Mouse (Mus musculus) stomach, embryonic 16.5 days (tissue): ENCODE results near the gene Ranbp3l. TPM values are rescaled to one million over a fixed set of nuclear protein-coding genes. Genes with fewer than 3 reads are reported as not detected.

Experiments used
- ATAC-seq: fragments of 200-750 bp; cut with Nextera tagmentation; 2 replicates; pipeline ENCODE4 v1.8.0; 2017; ENCODE audit warnings: moderate number of reproducible peaks, moderate TSS enrichment; ENCODE audit not compliant: insufficient read depth, low FRiP score
- H3K27ac ChIP-seq: fragments of 300-500 bp; sonication (generic); 2 replicates; pipeline ENCODE4 v1.5.1; 2014; ENCODE audit warnings: low read length
- H3K27me3 ChIP-seq: fragments of 300-500 bp; sonication (generic); 2 replicates; pipeline ENCODE4 v1.6.1; 2014; ENCODE audit warnings: low read length, control low read depth, mixed read lengths; ENCODE audit not compliant: control insufficient read depth, insufficient read depth
- H3K36me3 ChIP-seq: fragments of 300-500 bp; sonication (generic); 2 replicates; pipeline ENCODE4 v1.6.1; 2014; ENCODE audit warnings: low read length; ENCODE audit not compliant: control insufficient read depth, insufficient read depth
- H3K4me1 ChIP-seq: fragments of 300-500 bp; sonication (generic); 2 replicates; pipeline ENCODE4 v1.6.1; 2014; ENCODE audit warnings: low read length, control low read depth, mixed read lengths; ENCODE audit not compliant: control insufficient read depth, insufficient read depth
- H3K4me2 ChIP-seq: fragments of 300-500 bp; sonication (generic); 2 replicates; pipeline ENCODE4 v1.6.1; 2014; ENCODE audit warnings: low read depth, low read length, mixed read lengths
- H3K4me3 ChIP-seq: fragments of 300-500 bp; sonication (generic); replicated peaks from 2 replicates; pipeline ENCODE4 v1.5.1; 2014; ENCODE audit warnings: mild to moderate bottlenecking, low read length
- H3K9ac ChIP-seq: fragments of 300-500 bp; sonication (generic); 2 replicates; pipeline ENCODE4 v1.6.1; 2014; ENCODE audit warnings: low read length
- H3K9me3 ChIP-seq: fragments of 300-500 bp; sonication (generic); replicated peaks from 2 replicates; pipeline ENCODE4 v1.6.1; 2016; ENCODE audit warnings: low read length, control low read depth; ENCODE audit not compliant: control insufficient read depth
- WGBS: fragments of 180-500 bp; shearing (Covaris S2); extraction: QIAGEN DNeasy Blood & Tissue Kit; methylation state at CpG from one replicate; pipeline ENCODE4 v1.1.7; 2014; 5-methylcytosine and 5-hydroxymethylcytosine counted together
- polyA plus RNA-seq: library from polyadenylated mRNA; unstranded; fragments of >200 nt; fragmentation: Nextera tagmentation; extraction: Ambion mirVana; gene quantifications from 2 replicates; pipeline ENCODE4 v1.2.1, GENCODE M21; 2015

The Ranbp3l gene
- polyA plus RNA-seq, 1 experiment from 2014 or later: 0.75 TPM

- Histone ChIP-seq H3K9ac (no peak overlapping the region), H3K4me2 (no peak overlapping the region), H3K27ac (no peak overlapping the region), H3K36me3 (no peaks in the 10 kb centered on the region), H3K9me3 (no peaks in the 10 kb centered on the region), H3K4me3 (no peak overlapping the region), H3K27me3 (no peaks in the 10 kb centered on the region), H3K4me1 (peaks cover 3% of the 10 kb centered on the region; the same call in 1 of the 2 replicates)
- WGBS: 72% methylated on average over 5 of the region's 5 CpGs
- ATAC-seq: no peak
Observed at GRCm38 (mm10) chr15:9087421-9087820, 119.7 kb downstream of the Ranbp3l start.

- peak overlapping the region; percentile 38; the same call in 1 of the 2 replicates for H3K27ac ChIP-seq
Observed at GRCm38 (mm10) chr15:9087895-9088682, 120.3 kb downstream of the Ranbp3l start.

DNA sequence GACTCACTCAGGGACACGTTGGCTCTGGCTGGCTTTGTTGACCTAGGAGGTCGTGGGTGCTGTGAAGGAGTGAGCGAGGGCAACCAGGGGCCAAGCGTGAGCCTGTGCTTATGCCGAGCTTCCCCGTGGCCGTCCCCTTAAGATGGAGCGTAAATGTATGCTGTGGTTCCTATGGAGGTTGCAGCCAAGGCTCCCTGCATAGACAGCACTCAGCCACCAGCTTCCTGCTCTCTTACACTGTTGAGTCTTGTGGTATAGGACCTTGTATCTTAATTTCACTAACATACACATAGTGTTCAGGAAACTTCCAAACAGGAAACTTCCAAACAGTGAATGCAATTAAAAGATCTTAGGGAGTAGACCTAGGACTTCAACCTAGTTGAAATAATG is 120.9 kb downstream of the Ranbp3l start:
- Histone ChIP-seq H3K9me3 (no peaks in the 10 kb centered on the region), H3K27ac (peak overlapping the region; percentile 38; the same call in 1 of the 2 replicates), H3K4me3 (no peak overlapping the region), H3K9ac (no peak overlapping the region), H3K27me3 (no peaks in the 10 kb centered on the region), H3K4me2 (no peak overlapping the region), H3K36me3 (peaks cover 9% of the 10 kb centered on the region; the same call in 1 of the 2 replicates), H3K4me1 (peaks cover 3% of the 10 kb centered on the region; the same call in 1 of the 2 replicates)
- WGBS: 68% methylated on average over 8 of the region's 8 CpGs
- ATAC-seq: no peak

More at GRCm38 (mm10) chr15:9087895-9088682, 120.3 kb downstream of the Ranbp3l start:
- no peak for ATAC-seq
- WGBS: 83% methylated on average over 17 of the region's 17 CpGs
- H3K27me3 ChIP-seq: no peaks in the 10 kb centered on the region
- H3K4me2 ChIP-seq: no peak overlapping the region
- H3K4me1 ChIP-seq: peaks cover 3% of the 10 kb centered on the region; the same call in 1 of the 2 replicates
- no peak overlapping the region for H3K4me3 ChIP-seq
- H3K36me3 ChIP-seq: peaks cover 5% of the 10 kb centered on the region; the same call in 1 of the 2 replicates
- no peaks in the 10 kb centered on the region for H3K9me3 ChIP-seq
- no peak overlapping the region for H3K9ac ChIP-seq

- Histone ChIP-seq H3K36me3 (peaks cover 9% of the 10 kb centered on the region; the same call in 1 of the 2 replicates), H3K27me3 (no peaks in the 10 kb centered on the region), H3K9me3 (no peaks in the 10 kb centered on the region), H3K9ac (no peak overlapping the region), H3K4me2 (no peak overlapping the region), H3K4me1 (peaks cover 6% of the 10 kb centered on the region; the same call in 1 of the 2 replicates), H3K27ac (peak overlapping the region; percentile 27; the same call in 1 of the 2 replicates), H3K4me3 (no peak overlapping the region)
- no peak for ATAC-seq
- 38% methylated on average over 2 of the region's 2 CpGs for WGBS
Observed at GRCm38 (mm10) chr15:9089136-9089720, 121.5 kb downstream of the Ranbp3l start.

- no peak overlapping the region for H3K4me2 ChIP-seq
- peaks cover 9% of the 10 kb centered on the region; the same call in 1 of the 2 replicates for H3K36me3 ChIP-seq
- WGBS: 90% methylated on average over 5 of the region's 5 CpGs
- no peaks in the 10 kb centered on the region for H3K9me3 ChIP-seq
- ATAC-seq: no peak
- peaks cover 12% of the 10 kb centered on the region for H3K4me1 ChIP-seq
- H3K27ac ChIP-seq: no peak overlapping the region
- no peak overlapping the region for H3K4me3 ChIP-seq
- no peaks in the 10 kb centered on the region for H3K27me3 ChIP-seq
- H3K9ac ChIP-seq: no peak overlapping the region
Observed at GRCm38 (mm10) chr15:9090662-9091061, 122.9 kb downstream of the Ranbp3l start.

DNA sequence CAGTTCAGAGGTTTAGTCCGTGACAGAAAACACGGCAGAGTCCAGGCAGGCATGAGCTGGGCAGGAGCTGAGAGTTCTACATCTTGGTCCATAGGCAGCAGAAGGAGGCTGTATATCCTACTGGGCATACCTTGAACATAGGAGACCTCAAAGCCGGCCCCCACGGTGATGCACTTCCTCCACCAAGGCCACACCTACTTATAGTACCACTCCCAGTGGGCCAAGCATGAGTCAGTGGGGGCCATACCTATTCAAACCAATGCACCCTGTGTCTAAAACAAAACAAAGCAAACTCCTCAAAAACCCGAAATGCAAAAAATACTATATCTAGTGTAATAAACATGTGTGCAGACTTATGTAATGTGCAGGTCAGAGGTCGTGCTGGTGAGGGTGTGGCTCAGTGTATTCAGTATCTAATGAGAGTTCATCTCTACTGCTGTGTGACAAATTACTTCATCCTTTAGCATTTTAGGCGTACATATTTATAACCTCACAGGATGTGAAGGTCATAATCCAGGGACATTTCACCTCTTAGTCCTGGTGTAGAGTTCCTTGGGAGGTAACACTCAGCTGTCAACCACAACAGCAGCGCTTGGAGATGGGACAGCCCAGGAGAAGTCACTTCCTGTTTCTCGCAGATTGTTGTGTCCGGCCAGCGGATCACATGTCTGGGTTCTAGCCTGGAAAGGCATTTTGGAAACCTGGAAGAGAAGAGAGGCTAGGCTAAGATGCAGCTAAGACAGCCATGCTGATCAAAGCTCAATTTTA is 126.0 kb downstream of the Ranbp3l start:
- Histone ChIP-seq H3K4me2 (peak overlapping the region; percentile 41), H3K9ac (no peak overlapping the region), H3K27ac (no peak overlapping the region), H3K9me3 (no peaks in the 10 kb centered on the region), H3K27me3 (no peaks in the 10 kb centered on the region), H3K4me1 (peaks cover 12% of the 10 kb centered on the region), H3K36me3 (peaks cover 9% of the 10 kb centered on the region; the same call in 1 of the 2 replicates), H3K4me3 (peak overlapping the region; percentile 10; the same call in 1 of the 2 replicates)
- WGBS: 62% methylated on average over 11 of the region's 11 CpGs
- 0 out of 2 replicates have a peak, but pooled peaks have one; percentile 38 for ATAC-seq

DNA sequence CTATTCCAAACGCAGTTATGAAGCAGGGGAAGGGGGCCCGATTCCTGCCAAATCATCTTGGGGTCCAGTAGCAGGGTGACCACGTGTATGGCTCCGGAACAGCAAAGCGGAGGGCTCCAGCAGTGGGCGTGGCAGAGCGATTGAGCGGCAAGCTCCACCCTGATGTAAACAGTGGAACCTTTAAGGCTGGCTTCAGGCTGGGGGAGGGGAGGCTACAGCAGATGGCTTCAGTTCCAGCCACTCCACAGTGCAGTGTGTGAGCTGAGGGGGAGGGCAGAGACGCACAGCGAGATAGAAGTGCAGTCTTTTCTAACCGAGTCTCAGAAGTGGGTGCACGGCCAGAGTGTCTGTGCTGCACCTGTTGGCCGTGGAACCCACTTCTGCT is 126.6 kb downstream of the Ranbp3l start:
- H3K4me2 ChIP-seq: peak overlapping the region; percentile 41

DNA sequence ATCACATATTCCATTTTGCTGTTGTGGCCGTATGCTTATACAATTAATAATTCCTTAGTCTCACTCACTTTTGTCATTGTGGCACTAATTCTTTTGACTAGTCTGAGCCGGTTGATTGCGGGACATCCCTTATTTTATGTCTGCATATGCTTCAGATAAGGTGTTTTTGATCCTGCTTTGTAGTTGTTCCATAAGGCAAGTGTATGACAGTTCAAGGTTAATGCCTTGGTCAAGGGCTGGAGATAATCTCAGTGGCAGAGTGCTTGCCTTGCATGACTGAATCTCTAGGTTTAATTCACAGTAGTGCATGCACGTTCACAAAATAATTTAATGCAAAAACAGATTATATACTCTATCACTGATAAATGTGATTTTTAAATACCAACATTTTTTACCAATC is 129.1 kb downstream of the Ranbp3l start:
- H3K36me3 ChIP-seq: peaks cover 16% of the 10 kb centered on the region; the same call in 1 of the 2 replicates
- 85% methylated on average over 4 of the region's 4 CpGs for WGBS
- H3K9me3 ChIP-seq: no peaks in the 10 kb centered on the region
- no peak overlapping the region for H3K4me2 ChIP-seq
- H3K9ac ChIP-seq: no peak overlapping the region
- no peak overlapping the region for H3K27ac ChIP-seq
- H3K4me1 ChIP-seq: peaks cover 9% of the 10 kb centered on the region
- ATAC-seq: no peak
- no peak overlapping the region for H3K4me3 ChIP-seq
- no peaks in the 10 kb centered on the region for H3K27me3 ChIP-seq

More for the DNA sequence above, 126.6 kb downstream of the Ranbp3l start:
- ATAC-seq: peak; percentile 93
- Histone ChIP-seq H3K36me3 (peaks cover 9% of the 10 kb centered on the region; the same call in 1 of the 2 replicates), H3K27ac (no peak overlapping the region), H3K4me3 (peak overlapping the region; percentile 10), H3K4me1 (peaks cover 12% of the 10 kb centered on the region), H3K9ac (no peak overlapping the region), H3K9me3 (no peaks in the 10 kb centered on the region), H3K27me3 (no peaks in the 10 kb centered on the region)
- 9% methylated on average over 13 of the region's 13 CpGs for WGBS
